Mouse (Mus musculus): ENCODE measurements around the gene Nxpe3.

GRCm38 (mm10) chr16:55811792-55812191 is 83.3 kb downstream of the Nxpe3 start:
- no peak for TF ChIP-seq POLR2A (IDR thresholded peaks at IDR 0.05; ENCODE audit: insufficient read depth, low read depth, low read length)
- TF ChIP-seq CTCF (IDR thresholded peaks at IDR 0.05), result no peak
